Mouse (Mus musculus): ENCODE measurements around the gene Uvrag.

Uvrag gene

GRCm38 (mm10) chr7:99140511-99140910 lies 430 bp downstream of the Uvrag start:
- in situ Hi-C loops (cut with MboI, MseI), result no loop called here

- in situ Hi-C loops (cut with MboI, MseI), result no loop called here
These were observed 975 bp downstream of the Uvrag start for GRCm38 (mm10) chr7:99139841-99140491.

GRCm38 (mm10) chr7:99137541-99137940 lies 3.4 kb downstream of the Uvrag start:
- in situ Hi-C loops (cut with MboI, MseI), result no loop called here

GRCm38 (mm10) chr7:99136789-99137188 lies 4.2 kb downstream of the Uvrag start:
- in situ Hi-C loops (cut with MboI, MseI), result no loop called here

GRCm38 (mm10) chr7:99133811-99134402 lies 7.0 kb downstream of the Uvrag start:
- in situ Hi-C loops (cut with MboI, MseI), result no loop called here

GRCm38 (mm10) chr7:99132597-99132996 lies 8.3 kb downstream of the Uvrag start:
- in situ Hi-C loops (cut with MboI, MseI), result no loop called here

- in situ Hi-C loops (cut with MboI, MseI), result no loop called here
These were observed 9.1 kb downstream of the Uvrag start for GRCm38 (mm10) chr7:99131819-99132353.

GRCm38 (mm10) chr7:99128965-99129364 lies 12.0 kb downstream of the Uvrag start:
- in situ Hi-C loops (cut with MboI, MseI), result loop anchor here in 1 of 2 experiments (10.0 kb wide), 1 partner anchor 1796 kb away; no protein-coding TSS in a partner anchor

- in situ Hi-C loops (cut with MboI, MseI), result loop anchor here in 1 of 2 experiments (10.0 kb wide), 1 partner anchor 1797 kb away; no protein-coding TSS in a partner anchor
These were observed 12.7 kb downstream of the Uvrag start for GRCm38 (mm10) chr7:99128020-99128950.

- in situ Hi-C loops (cut with MboI, MseI), result loop anchor here in 1 of 2 experiments (10.0 kb wide), 1 partner anchor 1799 kb away; no protein-coding TSS in a partner anchor
These were observed 14.9 kb downstream of the Uvrag start for GRCm38 (mm10) chr7:99126057-99126456.

GRCm38 (mm10) chr7:99122651-99123050 lies 18.3 kb downstream of the Uvrag start:
- in situ Hi-C loops (cut with MboI, MseI), result loop anchor here in 1 of 2 experiments (10.0 kb wide), 1 partner anchor 1802 kb away; no protein-coding TSS in a partner anchor

GRCm38 (mm10) chr7:99120865-99121521 lies 19.9 kb downstream of the Uvrag start:
- in situ Hi-C loops (cut with MboI, MseI), result loop anchor here in 1 of 2 experiments (10.0 kb wide), 1 partner anchor 1804 kb away; no protein-coding TSS in a partner anchor

- in situ Hi-C loops (cut with MboI, MseI), result loop anchor here in 1 of 2 experiments (10.0 kb wide), 1 partner anchor 1805 kb away; no protein-coding TSS in a partner anchor
These were observed 20.9 kb downstream of the Uvrag start for GRCm38 (mm10) chr7:99120082-99120481.

- in situ Hi-C loops (cut with MboI, MseI), result no loop called here
These were observed 24.2 kb downstream of the Uvrag start for GRCm38 (mm10) chr7:99116781-99117180.

GRCm38 (mm10) chr7:99114006-99114726 lies 26.8 kb downstream of the Uvrag start:
- in situ Hi-C loops (cut with MboI, MseI), result no loop called here

- in situ Hi-C loops (cut with MboI, MseI), result loop anchor here in 1 of 2 experiments (5.0 to 10.0 kb wide), 2 partner anchors 40 to 843 kb away; no protein-coding TSS in a partner anchor
These were observed 33.4 kb downstream of the Uvrag start for GRCm38 (mm10) chr7:99107566-99107965.

- in situ Hi-C loops (cut with MboI, MseI), result loop anchor here in 1 of 2 experiments (5.0 to 10.0 kb wide), 2 partner anchors 41 to 842 kb away; no protein-coding TSS in a partner anchor
These were observed 34.1 kb downstream of the Uvrag start for GRCm38 (mm10) chr7:99106714-99107270.

GRCm38 (mm10) chr7:99101767-99102593 lies 39.0 kb downstream of the Uvrag start:
- in situ Hi-C loops (cut with MboI, MseI), result loop anchor here in 1 of 2 experiments (10.0 kb wide), 1 partner anchor 837 kb away; no protein-coding TSS in a partner anchor
